Comparison of ENCODE assay signal across 11 mouse cellular contexts in the genomic region with DNA sequence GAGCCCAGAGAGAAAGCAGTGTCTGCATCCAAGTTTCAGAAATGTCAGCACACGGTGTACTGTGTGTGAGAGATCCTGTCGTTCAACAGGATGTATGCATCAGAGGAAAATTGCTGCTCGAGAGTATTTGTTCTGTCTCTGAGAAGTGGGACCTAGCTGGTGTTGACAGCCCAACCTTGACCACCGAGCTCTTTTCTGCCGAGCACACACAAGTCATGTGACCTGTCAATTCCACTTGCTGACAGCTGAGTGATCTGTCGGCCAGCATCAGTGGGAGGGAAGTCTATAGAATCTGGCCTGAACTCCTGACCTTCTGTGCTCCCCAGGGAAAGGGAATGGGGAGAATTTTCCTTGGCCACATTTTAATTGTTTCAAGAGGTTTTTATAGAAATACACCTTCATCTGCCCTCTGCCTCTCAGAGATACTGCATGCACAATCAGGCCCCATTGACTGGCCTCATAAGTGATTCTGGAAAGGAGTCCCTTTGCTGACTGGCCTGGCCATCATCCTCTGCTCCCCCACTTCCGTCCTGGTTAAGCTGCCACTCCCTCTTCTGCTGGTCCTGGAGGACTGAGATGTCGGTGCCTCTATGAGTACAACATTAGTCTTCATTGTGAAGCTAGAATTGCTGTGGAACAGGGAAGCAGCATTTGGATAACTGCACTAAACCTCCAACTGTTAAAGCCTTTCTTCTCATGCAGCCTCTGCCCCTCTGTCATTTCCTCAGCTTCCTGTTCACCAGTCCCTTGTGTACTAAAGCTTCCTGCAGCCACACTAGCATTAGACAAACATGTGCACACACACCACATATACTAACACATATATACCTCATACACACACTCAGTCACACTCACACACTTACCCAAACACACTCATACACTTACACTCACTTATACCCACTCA. TPM values are rescaled to one million over a fixed set of nuclear protein-coding genes. Genes with fewer than 3 reads are reported as not detected.
DNase-seq lines count a peak whose midpoint lies in the region; ATAC-seq and TF ChIP-seq lines count a peak whose summit lies in the region.
"Had no signal": no experiment of that assay in that cellular context is flagged by ENCODE, and none has a peak within 500 bp of the region (broad histone marks: within the 10 kb centered on the region; RNA-seq: fewer than 3 reads in every experiment).

No protein-coding gene starts in this region.

- no peak for DNase-seq in forebrain, postnatal 0 days
- peak; percentile 27 for DNase-seq in lung, postnatal 0 days (ENCODE audit: low spot score)
- no peak for DNase-seq in lung, adult 18-20 months
- DNase-seq in layer of hippocampus, adult 2 months (ENCODE audit: low spot score in 2 of 2): no peak
- DNase-seq: adrenal gland, postnatal 14 days; cerebellum, adult 9-10 months had no signal

- no peak overlapping the region for H3K9ac ChIP-seq in forebrain, embryonic 12.5 days
- no peak overlapping the region for H3K9ac ChIP-seq in forebrain, postnatal 0 days
- no peak overlapping the region for H3K9ac ChIP-seq in lung, postnatal 0 days (replicated peaks; ENCODE audit: low read depth)
- no peak overlapping the region for H3K9ac ChIP-seq in hindbrain, embryonic 13.5 days
- no peak overlapping the region for H3K9ac ChIP-seq in midbrain, embryonic 16.5 days (ENCODE audit: low read depth, low read length)
- H3K9ac ChIP-seq: kidney, embryonic 15.5 days had no signal

- H3K4me3 ChIP-seq in forebrain, embryonic 12.5 days (replicated peaks): no peak overlapping the region
- H3K4me3 ChIP-seq in forebrain, postnatal 0 days (ENCODE audit: low read depth, low read length): no peak overlapping the region
- H3K4me3 ChIP-seq in lung, postnatal 0 days (ENCODE audit: low read depth, low read length): no peak overlapping the region
- no peak overlapping the region for H3K4me3 ChIP-seq in hindbrain, embryonic 13.5 days
- H3K4me3 ChIP-seq in midbrain, embryonic 16.5 days (ENCODE audit: low read depth, low read length): no peak overlapping the region
- H3K4me3 ChIP-seq in layer of hippocampus, adult 2 months: no peak overlapping the region
- H3K4me3 ChIP-seq: kidney, embryonic 15.5 days had no signal

- 35% methylated on average over 8 of the region's 8 CpGs for WGBS in forebrain, embryonic 12.5 days
- WGBS in forebrain, postnatal 0 days: 39% methylated on average over 8 of the region's 8 CpGs
- WGBS in lung, postnatal 0 days: 6% methylated on average over 8 of the region's 8 CpGs
- WGBS in hindbrain, embryonic 13.5 days: 25% methylated on average over 8 of the region's 8 CpGs
- 22% methylated on average over 8 of the region's 8 CpGs for WGBS in midbrain, embryonic 16.5 days

- H3K36me3 ChIP-seq in forebrain, embryonic 12.5 days (replicated peaks): no peaks in the 10 kb centered on the region; the same call in 1 of the 2 replicates
- peaks cover 38% of the 10 kb centered on the region for H3K36me3 ChIP-seq in forebrain, postnatal 0 days (ENCODE audit: insufficient read depth)
- peaks cover 18% of the 10 kb centered on the region; the same call in 1 of the 2 replicates for H3K36me3 ChIP-seq in lung, postnatal 0 days (ENCODE audit: insufficient read depth, low read length)
- peaks cover 54% of the 10 kb centered on the region for H3K36me3 ChIP-seq in hindbrain, embryonic 13.5 days
- peaks cover 16% of the 10 kb centered on the region for H3K36me3 ChIP-seq in midbrain, embryonic 16.5 days (ENCODE audit: control insufficient read depth, insufficient read depth, low read length)

- no peak for TF ChIP-seq CTCF in forebrain, postnatal 0 days (IDR thresholded peaks at IDR 0.05; ENCODE audit: low read depth)
- no peak for TF ChIP-seq CTCF in lung, postnatal 0 days (IDR thresholded peaks at IDR 0.05)
- no peak for TF ChIP-seq CTCF in layer of hippocampus, adult 2 months (conservative IDR thresholded peaks at IDR 0.05)

- peaks cover 5% of the 10 kb centered on the region; the same call in 1 of the 2 replicates for H3K27me3 ChIP-seq in forebrain, embryonic 12.5 days
- no peaks in the 10 kb centered on the region for H3K27me3 ChIP-seq in forebrain, postnatal 0 days (ENCODE audit: insufficient read depth, low read length)
- H3K27me3 ChIP-seq in lung, postnatal 0 days (replicated peaks; ENCODE audit: insufficient read depth, low read length): no peaks in the 10 kb centered on the region
- no peaks in the 10 kb centered on the region for H3K27me3 ChIP-seq in hindbrain, embryonic 13.5 days
- H3K27me3 ChIP-seq in midbrain, embryonic 16.5 days (ENCODE audit: control insufficient read depth, insufficient read depth, low read depth, low read length): no peaks in the 10 kb centered on the region
- H3K27me3 ChIP-seq: kidney, embryonic 15.5 days had no signal

- H3K27ac ChIP-seq in forebrain, embryonic 12.5 days: 0 out of 2 replicates have a peak overlapping the region, but pooled peaks have one; percentile 21
- H3K27ac ChIP-seq in forebrain, postnatal 0 days (ENCODE audit: low read depth, low read length): no peak overlapping the region
- H3K27ac ChIP-seq in lung, postnatal 0 days (ENCODE audit: low read length): peak overlapping the region; percentile 47; the same call in 1 of the 2 replicates
- peak overlapping the region; percentile 30 for H3K27ac ChIP-seq in hindbrain, embryonic 13.5 days
- no peak overlapping the region for H3K27ac ChIP-seq in midbrain, embryonic 16.5 days (ENCODE audit: low read length)
- no peak overlapping the region for H3K27ac ChIP-seq in layer of hippocampus, adult 2 months
- H3K27ac ChIP-seq: kidney, embryonic 15.5 days had no signal

- no peak for ATAC-seq in forebrain, embryonic 12.5 days (ENCODE audit: low FRiP score)
- ATAC-seq in forebrain, postnatal 0 days: no peak
- peak; percentile 74 for ATAC-seq in lung, postnatal 0 days
- ATAC-seq in hindbrain, embryonic 13.5 days (ENCODE audit: low FRiP score): no peak
- 0 out of 2 replicates have a peak, but pooled peaks have one; percentile 21 for ATAC-seq in midbrain, embryonic 16.5 days
- ATAC-seq in cerebellum, adult (ENCODE audit: insufficient number of reproducible peaks, low FRiP score, low TSS enrichment): no peak

- TF ChIP-seq EP300 in lung, postnatal 0 days (IDR thresholded peaks at IDR 0.05): no peak; the same call in 1 of the 2 replicates

- H3K9me3 ChIP-seq in forebrain, embryonic 12.5 days: no peaks in the 10 kb centered on the region
- no peaks in the 10 kb centered on the region for H3K9me3 ChIP-seq in forebrain, postnatal 0 days (ENCODE audit: low read length)
- H3K9me3 ChIP-seq in lung, postnatal 0 days (ENCODE audit: low read length): no peaks in the 10 kb centered on the region
- H3K9me3 ChIP-seq in hindbrain, embryonic 13.5 days: no peaks in the 10 kb centered on the region
- H3K9me3 ChIP-seq in midbrain, embryonic 16.5 days (replicated peaks; ENCODE audit: control insufficient read depth, low read length, poor library complexity, severe bottlenecking): no peaks in the 10 kb centered on the region
- H3K9me3 ChIP-seq: kidney, embryonic 15.5 days had no signal

- no peak overlapping the region for H3K4me2 ChIP-seq in forebrain, embryonic 12.5 days
- no peak overlapping the region for H3K4me2 ChIP-seq in forebrain, postnatal 0 days (ENCODE audit: low read depth)
- H3K4me2 ChIP-seq in lung, postnatal 0 days (replicated peaks; ENCODE audit: low read depth, low read length): no peak overlapping the region
- H3K4me2 ChIP-seq in hindbrain, embryonic 13.5 days: no peak overlapping the region
- no peak overlapping the region for H3K4me2 ChIP-seq in midbrain, embryonic 16.5 days (ENCODE audit: low read length)
- H3K4me2 ChIP-seq: kidney, embryonic 15.5 days had no signal

- peaks cover 13% of the 10 kb centered on the region; the same call in 1 of the 2 replicates for H3K4me1 ChIP-seq in forebrain, embryonic 12.5 days
- H3K4me1 ChIP-seq in forebrain, postnatal 0 days (ENCODE audit: insufficient read depth): no peaks in the 10 kb centered on the region
- peaks cover 4% of the 10 kb centered on the region; the same call in 1 of the 2 replicates for H3K4me1 ChIP-seq in lung, postnatal 0 days (ENCODE audit: insufficient read depth, low read depth, low read length)
- H3K4me1 ChIP-seq in hindbrain, embryonic 13.5 days (replicated peaks): peaks cover 28% of the 10 kb centered on the region
- H3K4me1 ChIP-seq in midbrain, embryonic 16.5 days (ENCODE audit: control insufficient read depth, insufficient read depth, low read length): 0 out of 2 replicates have a peak, but pooled peaks cover 3% of the 10 kb centered on the region

RNA-seq across cellular contexts. Expression of a gene that starts 59.3 kb away (rescaled TPM):
- 37.6 and 41.6 TPM in 2 replicates for polyA plus RNA-seq in forebrain, embryonic 12.5 days (2016; fragmentation: Nextera tagmentation; extraction: Ambion mirVana)
- 2.1 and 4.7 TPM in 2 replicates for total RNA-seq in forebrain, postnatal 0 days (2014; rRNA removed)
- polyA plus RNA-seq in forebrain, postnatal 0 days (2015; fragmentation: Nextera tagmentation; extraction: Ambion mirVana): 2.7 and 4.2 TPM in 2 replicates
- 6.7 and 8.8 TPM in 2 replicates for polyA plus RNA-seq in lung, postnatal 0 days (2015; fragmentation: Nextera tagmentation; extraction: Ambion mirVana)
- polyA plus RNA-seq in hindbrain, embryonic 13.5 days (2015; fragmentation: Nextera tagmentation; extraction: Ambion mirVana): 4.6 and 5.8 TPM in 2 replicates
- 3.6 and 4.8 TPM in 2 replicates for polyA plus RNA-seq in midbrain, embryonic 16.5 days (2015; fragmentation: Nextera tagmentation; extraction: Ambion mirVana)
- total RNA-seq in layer of hippocampus, adult 2 months (2021): 1 to 10 TPM; 1.0 to 1.4 TPM

Comparison
In these comparisons a context has a peak if more than half of its experiments do, and no peak if none do; other contexts are left out.
1. H3K27ac ChIP-seq: peak in forebrain, embryonic 12.5 days (single experiment), lung, postnatal 0 days (single experiment) and hindbrain, embryonic 13.5 days (single experiment); none in forebrain, postnatal 0 days (single experiment), midbrain, embryonic 16.5 days (single experiment) and layer of hippocampus, adult 2 months (single experiment).
2. ATAC-seq: peak in lung, postnatal 0 days (single experiment) and midbrain, embryonic 16.5 days (single experiment); none in forebrain, embryonic 12.5 days (single experiment), forebrain, postnatal 0 days (single experiment), hindbrain, embryonic 13.5 days (single experiment) and cerebellum, adult (single experiment).